Mouse (Mus musculus) heart, embryonic 15.5 days (tissue): Measurements from ENCODE around the gene Pxmp4. TPM values are rescaled to one million over a fixed set of nuclear protein-coding genes. Genes with fewer than 3 reads are reported as not detected.

ENCODE experiments used
- ATAC-seq: fragments of 200-750 bp; cut with Nextera tagmentation; replicated peaks from 2 replicates; pipeline ENCODE4 v1.8.0; 2017; ENCODE audit warnings: low read depth, moderate TSS enrichment; ENCODE audit not compliant: insufficient number of reproducible peaks, insufficient read depth, low FRiP score
- H3K27ac ChIP-seq: fragments of 300-500 bp; sonication (generic); 2 replicates; pipeline ENCODE4 v1.5.1; 2015; ENCODE audit warnings: mild to moderate bottlenecking, inconsistent platforms
- H3K27me3 ChIP-seq: fragments of 300-500 bp; sonication (generic); 2 replicates; pipeline ENCODE4 v1.6.1; 2015; ENCODE audit warnings: inconsistent platforms
- H3K36me3 ChIP-seq: fragments of 300-500 bp; sonication (generic); 2 replicates; pipeline ENCODE4 v1.6.1; 2015; ENCODE audit warnings: mild to moderate bottlenecking, inconsistent platforms
- H3K4me1 ChIP-seq: fragments of 300-500 bp; sonication (generic); replicated peaks from 2 replicates; pipeline ENCODE4 v1.6.1; 2015; ENCODE audit warnings: inconsistent platforms
- H3K4me2 ChIP-seq: fragments of 300-500 bp; sonication (generic); 2 replicates; pipeline ENCODE4 v1.6.1; 2015; ENCODE audit warnings: inconsistent platforms, mild to moderate bottlenecking, moderate library complexity
- H3K4me3 ChIP-seq: fragments of 300-500 bp; sonication (generic); 2 replicates; pipeline ENCODE4 v1.5.1; 2015; ENCODE audit warnings: mild to moderate bottlenecking, inconsistent platforms
- H3K9ac ChIP-seq: fragments of 300-500 bp; sonication (generic); 2 replicates; pipeline ENCODE4 v1.6.1; 2015; ENCODE audit warnings: mild to moderate bottlenecking, inconsistent platforms
- H3K9me3 ChIP-seq: fragments of 300-500 bp; sonication (generic); replicated peaks from 2 replicates; pipeline ENCODE4 v1.6.1; 2016; ENCODE audit warnings: inconsistent platforms
- WGBS: fragments of 180-500 bp; shearing (Covaris S2); methylation state at CpG from one replicate; pipeline ENCODE4 v1.1.7; 2015; ENCODE audit warnings: mixed read lengths; 5-methylcytosine and 5-hydroxymethylcytosine counted together
- polyA plus RNA-seq: library from polyadenylated mRNA; unstranded; fragments of >200 nt; fragmentation: Nextera tagmentation; extraction: Ambion mirVana; gene quantifications from 2 replicates; pipeline ENCODE4 v1.2.1, GENCODE M21; 2015

Pxmp4 gene
- polyA plus RNA-seq, 1 experiment from 2014 or later: 24.6 TPM

DNA sequence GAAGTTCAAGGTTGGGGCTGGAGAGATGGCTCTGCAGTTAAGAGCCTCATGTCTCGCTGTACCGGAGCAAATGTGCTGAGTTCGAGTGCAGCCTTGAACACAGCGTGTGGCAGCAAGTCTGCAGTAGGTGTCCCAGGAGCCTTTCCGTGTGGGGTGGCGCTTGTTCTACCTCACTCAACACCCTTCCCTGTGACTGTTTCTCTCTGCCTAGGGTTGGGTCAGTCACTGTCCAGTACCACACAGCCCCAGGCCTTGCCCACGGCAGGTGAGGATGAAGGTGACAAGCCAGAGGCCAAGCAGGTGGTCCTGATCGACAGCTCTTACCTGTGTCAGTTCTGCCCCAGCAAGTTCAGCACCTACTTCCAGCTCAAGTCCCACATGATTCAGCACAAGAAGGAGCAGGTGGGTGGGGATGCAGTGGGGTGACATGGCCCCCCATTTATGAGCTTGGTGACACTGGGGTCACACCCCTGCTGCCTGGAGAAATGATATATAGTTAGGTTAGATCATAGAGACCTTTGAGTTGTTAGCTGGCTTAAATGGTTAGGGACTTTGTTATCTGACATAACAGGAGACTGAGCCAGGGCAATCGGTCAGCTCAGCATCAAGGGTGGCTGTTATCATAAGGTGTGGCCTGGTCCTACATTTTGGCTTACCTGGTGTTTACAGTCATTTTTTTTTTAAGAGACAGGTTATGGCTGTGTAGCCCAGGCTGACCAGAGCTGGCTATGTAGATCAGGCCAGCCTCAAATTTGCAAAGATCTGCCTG, 30.6 kb upstream of the Pxmp4 start:
- peaks cover 12% of the 10 kb centered on the region for H3K36me3 ChIP-seq
- no peaks in the 10 kb centered on the region for H3K4me1 ChIP-seq
- H3K4me2 ChIP-seq: no peak overlapping the region
- H3K4me3 ChIP-seq: no peak overlapping the region
- 86% methylated on average over 9 of the region's 9 CpGs for WGBS
- ATAC-seq: no peak
- no peaks in the 10 kb centered on the region for H3K9me3 ChIP-seq
- no peak overlapping the region for H3K27ac ChIP-seq
- no peak overlapping the region for H3K9ac ChIP-seq
- no peaks in the 10 kb centered on the region for H3K27me3 ChIP-seq

DNA sequence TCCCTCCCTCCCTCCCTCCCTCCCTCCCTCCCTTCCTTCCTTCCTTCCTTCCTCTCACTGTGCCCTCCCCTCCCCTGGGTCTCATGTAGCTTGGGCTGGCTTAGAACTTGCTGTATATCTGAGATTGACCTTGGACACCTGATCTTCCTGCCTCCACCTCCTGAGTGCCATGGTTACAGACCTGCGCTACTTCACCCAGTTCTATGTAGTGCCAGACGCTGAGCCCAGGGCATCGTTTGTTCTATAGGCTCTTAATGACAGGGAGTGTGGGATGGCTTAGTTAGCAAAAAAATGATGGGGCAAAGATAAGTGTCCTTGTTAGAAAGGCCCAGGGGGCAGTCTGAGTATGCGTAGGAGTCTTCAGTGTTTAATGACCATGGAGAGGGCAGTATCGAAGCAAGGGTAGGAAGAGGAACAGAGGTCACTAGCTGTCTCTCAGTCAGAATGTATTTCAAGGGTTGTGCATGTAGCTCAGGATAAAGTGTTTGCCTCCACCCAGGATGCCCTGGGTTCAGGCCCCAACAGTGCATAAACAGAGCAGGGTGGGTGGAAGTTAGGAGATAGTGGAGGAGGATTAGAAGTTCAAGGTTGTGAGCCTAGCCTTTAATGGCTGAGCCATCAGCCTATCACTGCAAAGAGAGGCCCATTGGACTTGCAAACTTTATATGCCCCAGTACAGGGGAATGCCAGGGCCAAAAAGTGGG, 29.7 kb upstream of the Pxmp4 start:
- Histone ChIP-seq H3K36me3 (peaks cover 5% of the 10 kb centered on the region), H3K27ac (no peak overlapping the region), H3K4me1 (no peaks in the 10 kb centered on the region), H3K4me2 (no peak overlapping the region), H3K27me3 (no peaks in the 10 kb centered on the region), H3K9ac (no peak overlapping the region), H3K4me3 (no peak overlapping the region), H3K9me3 (no peaks in the 10 kb centered on the region)
- 87% methylated on average over 5 of the region's 5 CpGs for WGBS
- no peak for ATAC-seq

DNA sequence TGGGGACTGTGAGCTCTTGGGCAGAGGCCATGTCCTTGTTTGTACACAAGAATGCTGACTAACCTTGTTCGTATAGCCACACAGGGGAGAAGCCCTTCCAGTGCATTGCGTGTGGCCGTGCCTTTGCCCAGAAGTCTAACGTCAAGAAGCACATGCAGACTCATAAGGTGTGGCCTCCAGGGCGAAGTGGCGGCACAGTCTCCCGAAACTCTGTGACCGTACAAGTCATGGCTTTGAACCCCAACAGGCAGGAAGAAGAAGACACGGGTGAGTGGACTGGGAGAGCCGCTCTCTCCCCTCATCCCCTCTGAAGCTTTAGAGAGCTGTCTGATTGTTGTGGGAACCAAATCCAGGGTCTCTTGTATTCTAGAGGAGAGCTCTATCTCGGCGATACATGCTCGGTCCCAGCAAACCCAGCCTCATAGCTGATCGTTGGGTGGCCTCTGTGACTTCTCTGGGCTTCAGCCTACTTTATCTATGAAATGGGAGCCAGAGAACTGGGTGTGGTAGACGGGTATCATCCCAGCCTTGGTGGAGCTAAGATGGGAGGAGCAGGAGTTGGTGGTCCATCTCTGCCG, 28.8 kb upstream of the Pxmp4 start:
- Histone ChIP-seq H3K27ac (no peak overlapping the region), H3K4me1 (no peaks in the 10 kb centered on the region), H3K4me2 (no peak overlapping the region), H3K9me3 (no peaks in the 10 kb centered on the region), H3K9ac (no peak overlapping the region), H3K4me3 (no peak overlapping the region), H3K36me3 (no peaks in the 10 kb centered on the region), H3K27me3 (no peaks in the 10 kb centered on the region)
- 85% methylated on average over 16 of the region's 16 CpGs for WGBS
- ATAC-seq: no peak

DNA sequence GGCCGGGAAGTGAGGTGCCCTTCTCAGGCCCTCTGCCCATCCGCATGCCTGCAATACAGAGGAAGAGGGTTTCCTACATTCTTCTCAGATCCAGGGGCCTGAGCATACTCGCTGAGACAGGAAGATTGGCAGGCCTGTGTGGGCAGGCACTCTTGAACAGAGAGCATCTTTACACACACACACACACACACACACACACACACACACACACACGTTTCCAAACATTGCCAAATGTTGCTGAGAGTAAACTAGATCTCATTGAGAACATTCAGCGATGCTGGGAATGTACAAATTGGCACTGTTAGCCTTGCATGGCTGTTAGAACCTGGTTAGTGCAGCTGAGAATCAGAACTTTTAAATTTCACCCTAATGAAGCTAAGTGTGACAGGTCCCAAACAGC, 27.0 kb upstream of the Pxmp4 start:
- Histone ChIP-seq H3K4me3 (no peak overlapping the region), H3K9ac (no peak overlapping the region), H3K27ac (no peak overlapping the region), H3K4me2 (no peak overlapping the region), H3K9me3 (no peaks in the 10 kb centered on the region), H3K36me3 (no peaks in the 10 kb centered on the region), H3K4me1 (no peaks in the 10 kb centered on the region), H3K27me3 (no peaks in the 10 kb centered on the region)
- WGBS: 76% methylated on average over 5 of the region's 5 CpGs
- ATAC-seq: no peak

DNA sequence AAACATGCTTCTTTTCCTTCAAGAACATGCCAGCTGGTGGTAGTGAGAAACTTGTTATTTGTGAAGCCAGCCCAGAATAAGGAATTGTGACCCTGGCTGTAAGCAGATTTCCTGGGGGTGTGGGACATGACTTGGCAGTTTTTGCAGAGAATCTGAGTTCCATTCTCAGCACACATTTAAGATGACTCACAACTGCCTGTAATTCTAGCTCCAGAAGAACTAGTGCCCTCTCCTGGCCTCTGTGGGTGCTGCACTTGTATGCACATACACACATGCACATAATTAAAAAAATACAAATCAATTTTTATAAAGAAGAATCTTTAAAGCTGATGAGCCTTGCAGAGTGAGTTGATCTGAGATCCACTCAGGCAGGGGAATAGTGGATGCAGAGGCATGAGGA, 20.6 kb upstream of the Pxmp4 start:
- no peak for ATAC-seq
- peaks cover 8% of the 10 kb centered on the region; the same call in 1 of the 2 replicates for H3K36me3 ChIP-seq

DNA sequence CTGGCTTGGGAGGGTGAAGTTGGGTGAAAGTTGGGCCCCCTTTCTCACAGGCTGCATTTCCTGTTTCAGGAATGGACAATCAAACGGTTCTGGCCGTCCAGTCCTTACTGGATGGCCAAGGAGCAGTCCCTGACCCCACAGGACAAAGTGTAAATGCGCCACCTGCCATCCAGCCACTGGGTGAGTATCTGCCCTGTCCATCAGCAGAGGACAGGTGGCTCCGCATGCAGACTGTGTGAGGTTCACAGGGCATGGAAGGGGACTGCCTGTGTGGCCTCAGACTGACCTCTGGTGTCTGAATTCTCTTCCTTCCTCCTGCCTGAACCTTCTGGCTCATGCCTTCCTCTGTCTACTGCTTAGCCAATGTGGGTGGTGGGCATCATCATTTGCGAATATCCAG, 18.2 kb upstream of the Pxmp4 start:
- WGBS: 65% methylated on average over 5 of the region's 5 CpGs
- H3K27me3 ChIP-seq: no peaks in the 10 kb centered on the region
- no peaks in the 10 kb centered on the region for H3K4me1 ChIP-seq
- H3K4me3 ChIP-seq: no peak overlapping the region
- no peak overlapping the region for H3K27ac ChIP-seq
- no peak overlapping the region for H3K4me2 ChIP-seq
- no peak for ATAC-seq
- H3K9me3 ChIP-seq: no peaks in the 10 kb centered on the region
- H3K36me3 ChIP-seq: peaks cover 8% of the 10 kb centered on the region; the same call in 1 of the 2 replicates
- H3K9ac ChIP-seq: no peak overlapping the region

More for the DNA sequence above, 20.6 kb upstream of the Pxmp4 start:
- Histone ChIP-seq H3K9me3 (no peaks in the 10 kb centered on the region), H3K4me3 (no peak overlapping the region), H3K9ac (no peak overlapping the region), H3K27me3 (no peaks in the 10 kb centered on the region), H3K27ac (no peak overlapping the region), H3K4me2 (no peak overlapping the region), H3K4me1 (no peaks in the 10 kb centered on the region)

DNA sequence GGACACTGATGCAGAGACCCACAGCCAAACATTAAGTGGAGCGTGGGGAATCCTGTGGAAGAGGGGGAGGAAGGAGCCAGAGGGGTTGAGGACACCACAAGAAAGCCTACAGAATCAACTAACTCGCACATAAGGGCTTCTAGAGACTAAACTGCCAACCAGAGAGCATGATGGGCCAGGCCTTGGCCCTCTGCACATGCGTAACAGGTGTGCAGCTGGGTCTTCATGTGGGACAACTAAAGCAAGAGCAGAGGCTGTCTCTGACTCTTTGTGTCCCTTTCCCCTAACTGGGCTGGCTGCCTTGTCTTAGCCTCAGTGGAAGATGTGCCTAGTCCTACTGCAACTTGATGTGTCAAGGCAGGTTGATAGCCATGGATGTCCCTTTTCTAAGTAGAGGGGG, 13.6 kb upstream of the Pxmp4 start:
- Histone ChIP-seq H3K9ac (no peak overlapping the region), H3K4me2 (no peak overlapping the region), H3K27ac (no peak overlapping the region), H3K9me3 (no peaks in the 10 kb centered on the region), H3K27me3 (no peaks in the 10 kb centered on the region), H3K36me3 (no peaks in the 10 kb centered on the region), H3K4me3 (no peak overlapping the region), H3K4me1 (peaks cover 10% of the 10 kb centered on the region)
- WGBS: 86% methylated on average over 3 of the region's 3 CpGs
- no peak for ATAC-seq

DNA sequence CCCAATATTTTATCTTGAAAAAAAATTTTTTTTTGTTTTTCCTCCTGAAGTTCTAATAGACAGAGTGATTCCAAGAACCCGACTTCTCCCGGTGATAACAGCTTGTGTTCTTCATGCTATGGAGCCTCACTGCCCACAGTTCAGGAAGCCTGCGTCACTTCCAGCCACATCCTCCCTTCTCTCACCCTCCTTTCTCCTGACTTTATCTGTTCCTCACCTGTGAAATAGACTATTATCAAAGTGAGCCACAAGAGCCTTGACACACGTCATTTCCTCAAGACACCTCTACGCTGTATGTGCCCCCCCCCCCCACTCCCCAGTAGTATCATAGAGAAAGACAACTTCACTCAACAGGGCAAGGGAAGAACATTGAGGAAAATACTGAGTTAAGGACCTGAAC, 12.2 kb upstream of the Pxmp4 start:
- Histone ChIP-seq H3K27ac (peak overlapping the region; percentile 34; the same call in 1 of the 2 replicates), H3K36me3 (no peaks in the 10 kb centered on the region), H3K4me2 (peak overlapping the region; percentile 83; the same call in 1 of the 2 replicates), H3K27me3 (no peaks in the 10 kb centered on the region), H3K9ac (no peak overlapping the region), H3K4me1 (peaks cover 10% of the 10 kb centered on the region), H3K9me3 (no peaks in the 10 kb centered on the region), H3K4me3 (no peak overlapping the region)
- ATAC-seq: no peak
- WGBS: 68% methylated on average over 5 of the region's 5 CpGs

DNA sequence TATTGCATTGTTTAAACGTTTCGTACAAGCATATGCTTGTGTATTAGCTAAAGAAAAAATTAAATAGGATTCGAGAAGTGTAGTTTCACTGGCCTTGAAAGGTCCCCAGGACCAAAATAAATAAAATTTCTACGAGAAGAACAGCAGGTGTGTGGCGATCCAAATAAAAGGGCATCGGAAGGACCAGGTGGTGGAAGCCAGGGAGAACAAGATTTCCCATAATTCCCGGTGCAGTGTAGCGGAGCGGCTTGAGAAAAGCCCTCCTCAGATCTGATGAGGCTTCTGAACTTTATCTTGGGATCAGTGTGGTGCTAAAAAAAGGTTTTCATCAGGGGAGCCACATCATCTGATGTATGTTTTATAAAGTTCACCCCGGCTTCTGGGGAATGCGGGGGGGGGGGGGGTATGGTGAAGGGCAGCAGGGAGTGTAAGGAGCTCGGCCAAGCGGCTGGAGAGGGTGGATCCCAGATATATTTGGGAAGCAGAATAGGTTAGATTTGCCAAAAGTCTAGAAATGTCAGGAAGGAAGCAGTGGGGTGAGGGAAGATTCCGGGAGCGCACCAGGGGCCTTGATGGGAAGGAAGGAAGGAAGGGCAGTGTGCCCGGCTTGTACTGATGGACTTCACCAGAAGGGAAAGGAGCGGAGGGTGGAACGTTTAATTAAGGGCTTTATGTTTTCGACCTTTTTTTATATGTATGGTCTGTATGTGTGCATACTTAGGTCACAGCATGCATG, 11.5 kb upstream of the Pxmp4 start:
- WGBS: 60% methylated on average over 19 of the region's 19 CpGs
- ATAC-seq: no peak
- peak overlapping the region; percentile 95 for H3K27ac ChIP-seq
- peak overlapping the region; percentile 6; the same call in 1 of the 2 replicates for H3K4me3 ChIP-seq
- peak overlapping the region; percentile 83 for H3K4me2 ChIP-seq
- H3K9me3 ChIP-seq: no peaks in the 10 kb centered on the region
- H3K9ac ChIP-seq: no peak overlapping the region
- peaks cover 10% of the 10 kb centered on the region for H3K4me1 ChIP-seq
- no peaks in the 10 kb centered on the region for H3K27me3 ChIP-seq
- H3K36me3 ChIP-seq: no peaks in the 10 kb centered on the region

DNA sequence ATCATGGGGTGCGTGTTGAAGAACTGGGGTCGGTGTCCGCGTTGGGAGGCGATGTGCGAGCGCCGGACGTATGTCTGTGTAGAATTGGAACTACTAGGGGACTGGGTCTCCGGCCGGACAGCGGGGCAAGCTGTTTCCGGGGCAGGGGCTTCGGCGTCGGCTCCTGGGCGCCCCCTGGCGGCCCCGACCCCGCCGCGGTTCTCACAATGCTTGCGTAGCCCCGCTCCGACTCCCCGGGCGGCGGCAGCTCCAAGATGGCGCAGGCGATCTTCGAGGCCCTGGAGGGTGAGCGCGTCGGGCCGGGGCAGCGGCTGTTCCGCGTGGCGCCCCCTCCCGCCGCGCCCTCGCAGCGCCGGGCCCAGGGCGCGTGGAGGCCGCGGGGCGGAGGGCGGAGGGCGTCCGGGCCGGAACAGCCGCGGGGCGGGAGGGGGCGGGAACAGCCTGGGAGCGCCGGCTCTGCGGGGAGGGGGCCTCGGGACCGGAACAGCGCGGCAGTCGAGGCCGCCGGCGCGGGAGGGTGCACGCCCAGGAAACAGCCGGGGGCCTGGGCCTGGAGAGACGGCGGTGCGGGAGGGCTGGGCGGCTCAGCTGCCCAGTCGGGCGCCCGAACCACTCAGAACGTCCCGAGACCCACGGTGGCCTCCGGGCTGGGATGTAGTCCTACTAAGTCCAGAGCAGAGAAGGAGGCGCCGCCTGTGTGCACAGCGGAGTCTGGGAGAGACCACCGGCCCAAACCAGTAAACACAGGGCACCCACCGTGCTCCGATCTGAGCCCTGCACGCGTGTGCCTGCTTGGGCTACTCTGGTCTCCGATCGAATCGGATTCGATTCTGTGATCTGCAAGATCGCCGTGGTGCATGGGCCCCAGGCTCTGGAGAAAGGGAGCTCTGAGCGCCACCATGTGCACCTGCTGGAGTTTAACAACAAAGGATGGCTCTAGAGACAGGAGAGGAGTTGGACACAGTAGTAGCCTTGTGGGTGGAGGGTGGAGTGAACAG, 9.9 kb upstream of the Pxmp4 start, which contains the start of the genes Zfp341 and 4930519P11Rik:
Gene Zfp341 (plus strand): TSS at position 180 of the 998 bp plus-strand sequence.
Gene 4930519P11Rik (minus strand): TSS at position 320 of the 998 bp plus-strand sequence.
- Histone ChIP-seq H3K9me3 (no peaks in the 10 kb centered on the region), H3K27me3 (no peaks in the 10 kb centered on the region), H3K4me2 (peak within 1 kb of the TSS; percentile 83), H3K36me3 (no peaks in the 10 kb centered on the region), H3K9ac (peak within 1 kb of the TSS; percentile 70), H3K4me1 (peaks cover 10% of the 10 kb centered on the region), H3K4me3 (peak within 1 kb of the TSS; percentile 62), H3K27ac (peak within 1 kb of the TSS; percentile 95)
- ATAC-seq: peak; percentile 94
- under 1% methylated on average over 91 of the region's 98 CpGs for WGBS
